Mouse (Mus musculus): Measurements from ENCODE around the gene Hadh.

Gene Hadh

GRCm38 (mm10) chr3:131270381-131270780, 1.5 kb downstream of the Hadh start:
- no peak for DNase-seq (ENCODE audit: low read depth)

- no peak for DNase-seq (ENCODE audit: low read depth)
Measured at GRCm38 (mm10) chr3:131266366-131267050, 5.4 kb downstream of the Hadh start.

- DNase-seq (ENCODE audit: low read depth): no peak
Measured at GRCm38 (mm10) chr3:131265516-131265915, 6.4 kb downstream of the Hadh start.

- DNase-seq (ENCODE audit: low read depth): no peak
Measured at GRCm38 (mm10) chr3:131263766-131264486, 8.0 kb downstream of the Hadh start.

GRCm38 (mm10) chr3:131260418-131260817, 11.5 kb downstream of the Hadh start:
- DNase-seq (ENCODE audit: low read depth): no peak

- DNase-seq (ENCODE audit: low read depth): no peak
Measured at GRCm38 (mm10) chr3:131259392-131259965, 12.4 kb downstream of the Hadh start.

- DNase-seq (ENCODE audit: low read depth): no peak
Measured at GRCm38 (mm10) chr3:131258921-131259320, 13.0 kb downstream of the Hadh start.

GRCm38 (mm10) chr3:131255399-131255981, 16.4 kb downstream of the Hadh start:
- DNase-seq (ENCODE audit: low read depth): no peak

GRCm38 (mm10) chr3:131254991-131255390, 16.9 kb downstream of the Hadh start:
- DNase-seq (ENCODE audit: low read depth): no peak

GRCm38 (mm10) chr3:131251601-131252000, 20.3 kb downstream of the Hadh start:
- no peak for DNase-seq (ENCODE audit: low read depth)

GRCm38 (mm10) chr3:131250978-131251377, 20.9 kb downstream of the Hadh start:
- DNase-seq (ENCODE audit: low read depth): no peak

GRCm38 (mm10) chr3:131250283-131250682, 21.6 kb downstream of the Hadh start:
- peak; percentile 71 for DNase-seq (ENCODE audit: low read depth)

GRCm38 (mm10) chr3:131248444-131248843, 23.5 kb downstream of the Hadh start:
- no peak for DNase-seq (ENCODE audit: low read depth)

GRCm38 (mm10) chr3:131247851-131248250, 24.1 kb downstream of the Hadh start:
- no peak for DNase-seq (ENCODE audit: low read depth)

GRCm38 (mm10) chr3:131247447-131247846, 24.5 kb downstream of the Hadh start:
- no peak for DNase-seq (ENCODE audit: low read depth)

GRCm38 (mm10) chr3:131246579-131247046, 25.3 kb downstream of the Hadh start:
- no peak for DNase-seq (ENCODE audit: low read depth)

GRCm38 (mm10) chr3:131245766-131246578, 25.9 kb downstream of the Hadh start:
- DNase-seq (ENCODE audit: low read depth): peak; percentile 87

- peak; percentile 89 for DNase-seq (ENCODE audit: low read depth)
Measured at GRCm38 (mm10) chr3:131237785-131238633, 33.9 kb downstream of the Hadh start.

GRCm38 (mm10) chr3:131237061-131237460, 34.8 kb downstream of the Hadh start:
- DNase-seq (ENCODE audit: low read depth): no peak

- peak; percentile 62 for DNase-seq (ENCODE audit: low read depth)
Measured at GRCm38 (mm10) chr3:131228083-131228482, 43.8 kb downstream of the Hadh start.
